Mouse (Mus musculus) neutrophil, adult 65 days (primary cell): ENCODE results near the gene a. TPM values are rescaled to one million over a fixed set of nuclear protein-coding genes. Genes with fewer than 3 reads are reported as not detected.

ENCODE experiments used
- total RNA-seq: library from RNA; stranded (reverse); gene quantifications from 2 replicates; pipeline ENCODE4 v1.2.4, GENCODE M21; 2023

The a gene
- not detected in 2 replicates for total RNA-seq

DNA sequence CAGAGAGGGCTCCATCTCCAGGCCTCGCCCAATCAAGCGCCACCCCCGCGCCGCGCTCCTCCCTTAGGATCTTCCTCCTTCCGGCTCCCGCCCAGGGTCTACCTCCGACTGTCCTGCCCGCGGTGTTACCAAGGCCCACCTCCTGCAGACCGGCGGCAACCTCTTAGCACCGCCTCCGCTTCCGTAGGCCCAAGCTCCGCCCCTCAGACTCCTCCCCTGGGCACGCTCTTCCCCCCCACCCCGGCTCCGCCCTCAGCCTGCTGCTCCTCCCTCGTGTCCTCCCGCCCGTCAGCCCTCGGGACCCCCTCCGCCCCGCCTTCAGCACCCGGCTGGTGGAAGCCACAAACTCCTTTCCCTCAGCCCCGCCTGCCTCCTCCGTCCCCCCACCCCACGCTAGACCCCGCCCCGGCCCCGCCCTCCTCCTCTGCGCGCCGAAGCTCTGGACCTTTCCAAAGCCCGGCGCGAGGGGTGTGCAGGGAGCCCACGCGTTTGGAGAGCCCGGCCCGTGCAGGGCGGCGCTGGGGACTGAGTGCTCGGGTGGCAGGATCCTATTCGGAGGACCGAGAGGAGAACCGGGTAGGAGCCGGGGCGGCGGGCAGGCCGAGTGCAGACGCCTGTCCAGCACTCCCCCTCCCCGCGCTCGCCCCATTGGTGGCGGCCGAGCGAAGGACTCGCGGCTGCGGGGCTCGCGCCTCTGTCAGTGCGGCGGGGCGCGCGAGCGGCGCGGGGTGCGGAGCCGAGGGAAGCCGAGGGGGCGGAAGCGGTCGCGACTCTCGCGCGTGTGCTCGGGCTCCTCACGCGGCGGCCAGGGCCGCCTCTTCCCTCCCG is at the start of gene a, which contains the start of gene Raly:
Gene a, plus strand, starts transcription at position 747 of the 828 bp plus-strand sequence.
Gene Raly, plus strand, starts transcription at position 441 of the 828 bp plus-strand sequence.

DNA sequence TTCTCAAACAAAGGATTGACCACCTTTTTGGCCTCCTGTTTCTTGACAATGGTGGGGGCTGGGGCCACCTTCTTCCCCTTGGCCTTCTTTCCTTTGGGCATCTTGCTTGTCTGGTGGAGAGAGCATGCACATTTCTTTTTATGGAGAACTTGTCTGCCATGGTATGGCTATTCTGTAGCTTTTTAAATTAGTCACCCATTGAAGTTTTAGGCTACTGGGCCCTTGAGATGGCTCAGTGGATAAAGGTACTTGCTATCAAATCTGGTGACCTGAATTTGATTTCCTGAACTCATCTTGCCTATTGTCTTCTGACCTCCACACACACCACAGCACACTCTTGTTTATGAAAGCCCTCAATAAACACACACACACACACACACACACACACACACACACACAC is 21.3 kb upstream of the a start, which contains the start of gene Gm14214:
Gene Gm14214, minus strand, starts transcription at position 101 of the 400 bp plus-strand sequence.

DNA sequence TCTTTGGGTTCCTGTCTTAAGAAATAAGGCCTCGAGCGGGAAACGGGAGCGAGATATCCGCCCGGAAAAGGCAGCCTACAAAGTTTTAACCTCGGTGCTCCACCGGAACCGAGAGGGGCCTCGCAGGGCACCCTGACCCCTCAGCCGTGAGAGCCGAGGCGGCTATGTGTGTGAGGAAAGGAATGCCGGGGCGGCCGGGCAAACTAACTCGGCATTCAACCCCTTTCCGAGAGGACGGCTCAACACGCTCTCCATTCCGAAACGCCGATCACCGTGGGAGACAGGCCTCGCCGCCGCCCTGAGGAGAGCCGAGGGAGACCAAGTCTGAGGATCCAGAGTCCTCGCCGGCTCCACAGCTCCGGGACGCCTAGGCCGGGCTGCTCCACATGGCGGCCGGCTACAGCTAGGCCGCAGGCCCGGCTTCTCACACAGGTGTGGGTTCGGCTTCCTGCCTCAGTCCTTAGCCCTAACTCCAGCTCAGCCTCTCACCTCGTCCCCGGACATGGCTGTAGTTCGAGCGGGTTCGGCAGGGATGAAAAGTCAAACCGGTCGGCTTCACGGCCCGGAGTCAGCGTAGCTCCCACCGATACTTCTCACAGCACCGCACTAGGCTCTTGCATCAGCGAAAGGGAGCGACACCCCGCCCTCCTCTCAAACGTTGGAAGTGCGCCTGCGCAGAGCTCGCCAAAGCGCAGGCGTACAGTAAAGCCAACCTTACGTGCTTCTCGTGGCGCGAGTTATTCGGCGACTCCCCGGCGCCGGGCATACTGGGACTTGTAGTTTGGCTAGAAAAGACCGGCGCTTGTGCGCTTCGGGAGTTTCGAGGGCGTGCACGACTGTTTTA is 101.2 kb downstream of the a start, which contains the start of gene Eif2s2:
Gene Eif2s2, minus strand, starts transcription at position 735 of the 844 bp plus-strand sequence.

DNA sequence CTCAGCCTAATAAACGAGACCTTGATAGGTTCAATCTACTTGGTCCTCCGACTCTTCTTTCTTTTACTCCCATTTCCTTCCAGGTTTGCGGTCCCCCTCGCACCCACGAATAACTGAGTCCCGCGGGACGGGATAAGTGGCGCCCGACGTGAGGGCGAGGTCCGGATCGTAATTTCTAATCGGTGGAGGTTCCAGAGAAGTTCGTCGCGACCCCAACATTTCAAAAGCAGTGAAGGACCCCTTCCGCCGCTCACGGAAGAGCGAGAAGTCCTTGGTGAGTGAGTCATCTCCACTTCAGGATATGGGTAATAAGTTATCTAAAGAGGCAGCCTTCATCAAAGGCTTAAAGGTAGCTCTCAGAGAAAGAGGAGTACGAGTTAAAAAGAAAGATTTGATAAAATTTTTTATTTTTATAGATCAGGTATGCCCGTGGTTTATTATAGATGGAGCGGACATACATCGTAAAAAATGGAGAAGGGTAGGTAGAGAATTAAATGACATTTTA is 227.1 kb downstream of the a start, which contains the start of gene Gm14226:
Gene Gm14226, plus strand, starts transcription at position 16 of the 505 bp plus-strand sequence.

DNA sequence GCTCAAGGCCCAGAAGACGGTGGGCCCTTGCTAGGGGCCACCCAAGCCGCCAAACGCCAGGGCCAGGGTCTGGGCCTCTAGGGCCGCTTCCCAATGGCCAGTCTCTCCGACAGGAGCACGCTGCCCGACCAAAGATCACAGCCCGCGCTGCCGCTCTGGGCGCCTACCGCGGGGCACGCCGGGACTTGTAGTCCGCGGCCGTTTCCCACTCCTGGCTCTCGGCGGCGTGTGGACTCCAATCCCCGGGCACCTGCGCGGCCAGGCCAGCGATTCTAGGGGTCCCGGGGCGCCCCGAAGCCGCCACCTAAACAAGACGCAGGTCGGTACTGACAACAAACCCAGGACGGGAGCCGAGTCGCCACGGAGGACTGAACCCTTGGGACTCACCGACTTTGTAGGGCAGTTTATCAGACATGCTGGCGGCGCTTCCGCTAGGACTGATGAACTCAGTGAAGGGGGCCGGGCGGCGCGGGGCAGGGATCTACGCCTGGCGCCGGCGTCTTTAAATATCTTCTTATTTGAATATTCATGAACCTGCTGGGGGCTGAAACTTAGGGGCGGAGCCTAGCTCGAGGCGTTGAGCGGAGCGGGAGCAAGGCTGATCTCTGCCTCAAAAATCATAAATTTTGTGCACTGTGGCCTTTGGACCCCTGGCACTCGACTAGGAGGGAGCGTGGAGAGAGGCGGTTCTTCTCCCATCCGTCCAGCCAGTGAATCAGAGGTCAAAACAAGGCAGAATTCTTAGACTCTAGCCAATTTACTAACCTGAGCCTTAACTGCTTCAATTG is 283.0 kb downstream of the a start, which contains the start of gene Ahcy:
Gene Ahcy, minus strand, starts transcription at position 520 of the 788 bp plus-strand sequence.

Other genes starting within 250 kb of the a start
- gene 1700003F12Rik, start 244.3 kb upstream of the a start, total RNA-seq, result 0.76 TPM in 1 of 2 replicates, not detected in the other
- gene Actl10, start 239.6 kb upstream of the a start, total RNA-seq, result 0.32 TPM in 1 of 2 replicates, not detected in the other
- 1.1 and 2.1 TPM in 2 replicates for gene Necab3, start 232.5 kb upstream of the a start, total RNA-seq
- gene E2f1, start 221.5 kb upstream of the a start, total RNA-seq, result 14.2 and 18.8 TPM in 2 replicates
- gene Pxmp4, start 187.7 kb upstream of the a start, total RNA-seq, result 13.9 and 14.9 TPM in 2 replicates
- gene Zfp341, start 178.1 kb upstream of the a start, total RNA-seq, result 2.7 and 3.6 TPM in 2 replicates
- gene 4930519P11Rik, start 178.0 kb upstream of the a start, total RNA-seq, result 0.91 TPM in 1 of 2 replicates, not detected in the other
- gene Chmp4b, start 139.7 kb upstream of the a start, total RNA-seq, result 203 and 242 TPM in 2 replicates
- not detected in 2 replicates for gene Gm14214, start 21.4 kb upstream of the a start, total RNA-seq
- 161 and 165 TPM in 2 replicates for gene Raly, start 306 bp upstream of the a start, total RNA-seq
- gene Eif2s2, start 101.5 kb downstream of the a start, total RNA-seq, result 43.9 and 45.8 TPM in 2 replicates
- 0.16 TPM in 1 of 2 replicates, not detected in the other for gene Gm14226, start 226.9 kb downstream of the a start, total RNA-seq